Mouse (Mus musculus) MEL (cell line): ENCODE data around the gene Bet1l. TPM values are rescaled to one million over a fixed set of nuclear protein-coding genes. Genes with fewer than 3 reads are reported as not detected.

ENCODE experiments used
- DNase-seq: peaks from one replicate; pipeline ENCODE4 v3.0.0; 2011; ENCODE audit warnings: low read depth, low spot score
- H3K27ac ChIP-seq: 2 replicates; pipeline ENCODE4 v1.5.1; 2012; ENCODE audit warnings: low read depth, mild to moderate bottlenecking, control low read depth, low read length, moderate library complexity; ENCODE audit not compliant: control insufficient read depth
- H3K27me3 ChIP-seq, 2 experiments: fragments of 150-350 bp in 1 of 2; sonication (generic) in 1 of 2; 2 replicates each; pipeline ENCODE4 v1.6.1; 2012; ENCODE audit warnings: low read length in 2 of 2, mild to moderate bottlenecking in 2 of 2, improper control_type of control experiment in 1 of 2, moderate library complexity in 1 of 2; ENCODE audit not compliant: insufficient read depth in 2 of 2, control insufficient read depth in 1 of 2
- H3K36me3 ChIP-seq, 2 experiments: 2 replicates each; pipeline ENCODE4 v1.6.1; 2012 to 2014; ENCODE audit warnings: low read length in 2 of 2, improper control_type of control experiment in 1 of 2, inconsistent platforms in 1 of 2, mild to moderate bottlenecking in 1 of 2; ENCODE audit not compliant: insufficient read depth in 2 of 2, control insufficient read depth in 1 of 2
- H3K4me1 ChIP-seq, 2 experiments: fragments of 150-350 bp in 1 of 2; sonication (generic) in 1 of 2; 2 replicates each; pipeline ENCODE4 v1.6.1; 2012; ENCODE audit warnings: low read length in 2 of 2, improper control_type of control experiment in 1 of 2, mild to moderate bottlenecking in 1 of 2; ENCODE audit not compliant: insufficient read depth in 2 of 2, control insufficient read depth in 1 of 2
- H3K4me3 ChIP-seq, 2 experiments: fragments of 150-350 bp in 1 of 2; sonication (generic) in 1 of 2; 2 replicates each; pipeline ENCODE4 v1.5.1; 2012; ENCODE audit warnings: low read depth in 2 of 2, low read length in 2 of 2, mild to moderate bottlenecking in 2 of 2, moderate library complexity in 2 of 2, control low read depth in 1 of 2, improper control_type of control experiment in 1 of 2; ENCODE audit not compliant: control insufficient read depth in 1 of 2, insufficient read depth in 1 of 2
- H3K79me2 ChIP-seq: 2 replicates; pipeline ENCODE4 v1.6.1; 2012; ENCODE audit warnings: mild to moderate bottlenecking, low read length, moderate library complexity; ENCODE audit not compliant: control insufficient read depth, poor library complexity, insufficient read depth
- H3K9ac ChIP-seq: 2 replicates; pipeline ENCODE4 v1.6.1; 2012; ENCODE audit warnings: low read depth, mild to moderate bottlenecking, control low read depth, low read length, moderate library complexity; ENCODE audit not compliant: control insufficient read depth, poor library complexity, severe bottlenecking
- H3K9me3 ChIP-seq: fragments of 150-350 bp; sonication (generic); replicated peaks from 2 replicates; pipeline ENCODE4 v1.6.1; 2012; ENCODE audit warnings: mild to moderate bottlenecking, low read length, improper control_type of control experiment, moderate library complexity; ENCODE audit not compliant: insufficient read depth
- GATA1 ChIP-seq: IDR thresholded peaks from 2 replicates; pipeline ENCODE4 v1.6.1; 2011; ENCODE audit warnings: low read depth, low read length, improper control_type of control experiment
- KAT2A ChIP-seq: conservative IDR thresholded peaks from 2 replicates; pipeline ENCODE4 v1.6.1; 2012; ENCODE audit warnings: low read depth, low read length, improper control_type of control experiment, inconsistent platforms
- MAFK ChIP-seq: IDR thresholded peaks from 2 replicates; pipeline ENCODE4 v1.6.1; 2011; ENCODE audit warnings: low read depth, mild to moderate bottlenecking, low read length, improper control_type of control experiment, borderline replicate concordance
- MEF2A ChIP-seq: IDR thresholded peaks from 2 replicates; pipeline ENCODE4 v1.6.1; 2014; ENCODE audit warnings: low read depth, mild to moderate bottlenecking, inconsistent platforms, low read length, improper control_type of control experiment; ENCODE audit not compliant: poor library complexity, insufficient replicate concordance, severe bottlenecking; ENCODE audit errors: extremely low read depth
- MXI1 ChIP-seq: IDR thresholded peaks from 2 replicates; pipeline ENCODE4 v1.6.1; 2011; ENCODE audit warnings: mild to moderate bottlenecking, low read depth, low read length, improper control_type of control experiment
- MYC ChIP-seq: IDR thresholded peaks from 2 replicates; pipeline ENCODE4 v1.6.1; 2011; ENCODE audit warnings: low read depth, mild to moderate bottlenecking, low read length, improper control_type of control experiment, moderate library complexity
- POLR2A ChIP-seq, 2 experiments: IDR thresholded peaks; 2 replicates each; pipeline ENCODE4 v1.6.1; 2011 to 2012; ENCODE audit warnings: low read length in 2 of 2, mild to moderate bottlenecking in 2 of 2, control low read depth in 1 of 2, improper control_type of control experiment in 1 of 2, low read depth in 1 of 2, moderate library complexity in 1 of 2; ENCODE audit not compliant: control insufficient read depth in 1 of 2, insufficient read depth in 1 of 2, poor library complexity in 1 of 2
- POLR2AphosphoS2 ChIP-seq: IDR thresholded peaks from 2 replicates; pipeline ENCODE4 v1.6.1; 2011; ENCODE audit warnings: low read length, improper control_type of control experiment
- TAL1 ChIP-seq: IDR thresholded peaks from 2 replicates; pipeline ENCODE4 v1.6.1; 2012; ENCODE audit warnings: mild to moderate bottlenecking, inconsistent platforms, low read length, moderate library complexity, mixed read lengths
- TBP ChIP-seq: IDR thresholded peaks from 2 replicates; pipeline ENCODE4 v1.8.0; 2011; ENCODE audit warnings: low read depth, low read length, improper control_type of control experiment
- UBTF ChIP-seq: IDR thresholded peaks from 2 replicates; pipeline ENCODE4 v1.6.1; 2012; ENCODE audit warnings: low read depth, mild to moderate bottlenecking, inconsistent platforms, low read length, improper control_type of control experiment, moderate library complexity, borderline replicate concordance; ENCODE audit not compliant: insufficient read depth
- USF1 ChIP-seq: IDR thresholded peaks from 2 replicates; pipeline ENCODE4 v1.6.1; 2014; ENCODE audit warnings: low read depth, mild to moderate bottlenecking, inconsistent platforms, low read length, improper control_type of control experiment, moderate library complexity
- ZMIZ1 ChIP-seq: IDR thresholded peaks from 2 replicates; pipeline ENCODE4 v1.6.1; 2012; ENCODE audit warnings: low read depth, mild to moderate bottlenecking, inconsistent platforms, low read length, improper control_type of control experiment, moderate library complexity
- ZNF384 ChIP-seq: IDR thresholded peaks from 2 replicates; pipeline ENCODE4 v1.6.1; 2012; ENCODE audit warnings: low read depth, mild to moderate bottlenecking, inconsistent platforms, low read length, improper control_type of control experiment
- polyA plus RNA-seq, 2 experiments: library from polyadenylated mRNA; stranded (reverse) in 1 of 2; unstranded in 1 of 2; fragments of >175 nt in 1 of 2; fragments of >200 nt in 1 of 2; gene quantifications; 2 replicates each; pipeline versions ENCODE4 v1.2.1 to v1.2.4; 2012; ENCODE audit warnings: low replicate concordance in 2 of 2, low read depth in 1 of 2; ENCODE audit not compliant: insufficient read length in 2 of 2, insufficient read depth in 1 of 2, missing spikeins in 1 of 2
- total RNA-seq: library from RNA; depleted of rRNA; stranded (reverse); fragments of 300-350 nt; gene quantifications from 2 replicates; pipeline ENCODE4 v1.2.3, GENCODE M21; 2012

The Bet1l gene
- total and polyA plus RNA-seq, 3 experiments = 16.0 to 26.2 TPM; not detected in 1

DNA sequence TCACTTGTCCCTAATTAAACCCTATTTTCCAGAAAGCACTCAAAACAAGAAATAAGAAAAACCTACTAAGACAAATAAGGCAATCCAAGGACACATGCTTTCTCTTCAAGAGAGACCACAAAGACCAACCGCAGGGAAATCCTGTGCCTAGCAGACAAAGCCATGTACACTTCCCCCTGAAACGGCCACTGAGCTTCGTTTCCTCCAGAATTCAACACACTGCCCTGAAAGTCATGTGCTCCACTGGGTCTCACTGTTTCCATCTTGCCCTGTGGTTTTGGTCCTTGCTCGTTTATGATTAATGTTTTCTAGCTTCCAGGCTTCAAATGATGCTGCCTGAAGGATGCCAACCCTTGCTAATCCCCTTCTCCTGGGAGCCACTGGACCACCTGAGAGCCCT, 16.8 kb upstream of the Bet1l start:
- no peaks in the 10 kb centered on the region; the same call in 1 of the 2 replicates for H3K79me2 ChIP-seq
- H3K27ac ChIP-seq = no peak overlapping the region
- no peak overlapping the region for H3K4me3 ChIP-seq

GRCm38 (mm10) chr7:140864761-140865160, 7.4 kb upstream of the Bet1l start:
- H3K4me3 ChIP-seq = no peak overlapping the region
- TF ChIP-seq ZMIZ1 = no peak
- no peak for DNase-seq
- H3K27ac ChIP-seq = no peak overlapping the region
- H3K4me1 ChIP-seq = no peaks in the 10 kb centered on the region
- no peak overlapping the region for H3K9ac ChIP-seq
- H3K9me3 ChIP-seq = no peaks in the 10 kb centered on the region
- H3K79me2 ChIP-seq = no peaks in the 10 kb centered on the region
- peaks cover 0 to 3% of the 10 kb centered on the region in 2 experiments; a peak in 2 of 4 replicates for H3K36me3 ChIP-seq
- no peaks in the 10 kb centered on the region for H3K27me3 ChIP-seq

More for the DNA sequence above, 16.8 kb upstream of the Bet1l start:
- Histone ChIP-seq H3K36me3 (peaks cover 0 to 4% of the 10 kb centered on the region in 2 experiments; a peak in 1 of 4 replicates), H3K9ac (no peak overlapping the region), H3K9me3 (no peaks in the 10 kb centered on the region), H3K27me3 (no peaks in the 10 kb centered on the region), H3K4me1 (0 out of 4 replicates have a peak, but pooled peaks cover 0 to 5% of the 10 kb centered on the region in 2 experiments)
- TF ChIP-seq MYC = no peak
- TF ChIP-seq MAFK = no peak
- TF ChIP-seq GATA1 = no peak
- no peak for TF ChIP-seq TBP
- no peak for TF ChIP-seq MXI1
- no peak for TF ChIP-seq POLR2AphosphoS2
- no peak for TF ChIP-seq MEF2A
- TF ChIP-seq TAL1 = no peak
- TF ChIP-seq ZMIZ1 = no peak
- no peak for TF ChIP-seq UBTF
- no peak for TF ChIP-seq KAT2A
- TF ChIP-seq USF1 = no peak
- no peak for TF ChIP-seq POLR2A (IDR thresholded peaks at IDR 0.05; ENCODE audit: control insufficient read depth in 1 of 2, insufficient read depth in 1 of 2, low read depth in 1 of 2, low read length in 2 of 2, poor library complexity in 1 of 2)
- no peak for DNase-seq

DNA sequence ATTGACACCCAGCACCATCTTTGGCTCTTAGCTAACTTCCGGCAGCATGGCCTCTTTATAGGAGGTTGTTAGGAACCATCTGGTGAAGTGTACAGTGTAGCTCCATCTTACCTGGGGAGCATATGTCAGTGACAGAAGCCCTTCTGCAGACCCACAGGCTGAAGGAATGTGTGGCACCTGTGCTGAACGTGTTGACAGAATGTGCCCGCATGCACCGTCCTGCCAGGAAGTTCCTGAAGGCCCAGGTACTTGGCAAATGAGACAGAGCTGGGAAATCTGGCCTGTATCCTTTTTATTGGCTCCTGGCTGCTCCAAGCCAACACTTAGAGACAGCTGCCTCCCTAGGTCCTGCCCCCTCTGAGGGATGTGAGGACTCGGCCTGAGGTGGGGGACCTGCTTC, 3.4 kb upstream of the Bet1l start:
- peaks cover 23% of the 10 kb centered on the region for H3K79me2 ChIP-seq
- no peak for DNase-seq
- no peaks in the 10 kb centered on the region for H3K27me3 ChIP-seq
- no peak overlapping the region for H3K9ac ChIP-seq
- no peak for TF ChIP-seq ZNF384
- no peak for TF ChIP-seq ZMIZ1
- peaks cover 3 to 11% of the 10 kb centered on the region in 2 experiments; a peak in 3 of 4 replicates for H3K4me1 ChIP-seq
- no peak overlapping the region for H3K27ac ChIP-seq
- H3K36me3 ChIP-seq = peaks cover 3 to 8% of the 10 kb centered on the region in 2 experiments
- H3K4me3 ChIP-seq = no peak overlapping the region
- no peaks in the 10 kb centered on the region for H3K9me3 ChIP-seq
